Mouse (Mus musculus) neural tube, embryonic 10.5 days (tissue): ENCODE data around the gene Coro2a.
A peak's percentile ranks its signal among the peaks of the same experiment; 100 is the strongest.
"Not testable (repeated sequence)": the region's sequence is repeated elsewhere in the genome, so short reads cannot be mapped to it uniquely, and the experiment has no call there.

Source experiments
- DNase-seq: peaks from one replicate; pipeline ENCODE4 v3.0.0-alpha.2; 2017; ENCODE audit warnings: low spot score; ENCODE audit errors: extremely low spot score

The Coro2a gene

DNA sequence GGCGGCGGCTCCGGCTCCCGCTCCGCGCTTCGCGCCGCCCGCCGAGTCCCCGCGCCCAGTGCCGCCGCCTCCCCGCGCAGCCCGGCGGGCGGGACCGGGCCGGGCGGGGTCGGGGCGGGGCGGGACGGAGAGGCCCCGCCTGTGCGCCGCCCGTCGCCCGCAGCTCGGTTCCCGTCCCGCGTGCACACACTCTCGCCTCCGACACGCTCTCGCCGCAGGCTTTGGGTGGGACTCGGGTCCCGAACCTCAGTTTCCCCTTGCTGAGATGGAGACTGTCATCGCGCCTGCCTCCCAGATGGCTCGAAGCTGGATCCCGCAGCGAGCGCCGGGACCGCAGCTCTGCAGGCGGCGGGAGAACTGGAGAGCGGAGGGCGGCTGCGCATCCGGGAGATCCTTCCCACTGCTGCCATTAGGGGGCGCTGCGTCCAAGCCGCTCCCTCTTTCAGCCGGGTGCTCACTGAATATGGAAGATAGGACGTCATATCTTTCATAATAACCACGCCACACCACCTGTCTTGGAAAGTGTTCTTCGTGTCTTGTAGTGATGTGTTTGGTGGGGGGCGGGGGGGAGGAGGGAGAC lies at the start of gene Coro2a:
Gene Coro2a, minus strand, starts transcription at position 359 of the 580 bp plus-strand sequence.
- peak; percentile 82 for DNase-seq

- DNase-seq = peak; percentile 95
Measured at GRCm38 (mm10) chr4:46650086-46650753, 48.2 kb upstream of the Coro2a start, which contains the start of gene Tbc1d2. Gene Tbc1d2 (minus strand): TSS chr4:46650209.

DNA sequence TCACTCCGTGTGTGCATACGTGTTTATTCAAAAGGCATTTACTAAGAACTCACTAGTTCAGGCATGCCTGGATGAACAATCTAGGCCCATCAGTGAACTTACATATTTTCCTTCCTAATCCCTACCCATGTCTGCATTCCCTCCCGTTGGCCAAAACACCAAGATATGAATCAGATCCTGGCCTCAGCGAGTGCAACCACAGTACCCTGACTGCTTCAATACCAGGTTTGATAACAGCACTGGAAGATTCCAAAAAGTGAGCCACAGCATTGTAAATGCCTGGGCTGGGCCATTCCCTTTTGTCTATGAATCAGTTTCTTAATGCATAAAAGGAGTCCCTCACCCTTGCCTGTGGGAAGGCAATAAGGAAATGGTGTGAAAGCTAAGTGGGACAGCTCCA lies 47.2 kb upstream of the Coro2a start:
- no peak for DNase-seq

DNA sequence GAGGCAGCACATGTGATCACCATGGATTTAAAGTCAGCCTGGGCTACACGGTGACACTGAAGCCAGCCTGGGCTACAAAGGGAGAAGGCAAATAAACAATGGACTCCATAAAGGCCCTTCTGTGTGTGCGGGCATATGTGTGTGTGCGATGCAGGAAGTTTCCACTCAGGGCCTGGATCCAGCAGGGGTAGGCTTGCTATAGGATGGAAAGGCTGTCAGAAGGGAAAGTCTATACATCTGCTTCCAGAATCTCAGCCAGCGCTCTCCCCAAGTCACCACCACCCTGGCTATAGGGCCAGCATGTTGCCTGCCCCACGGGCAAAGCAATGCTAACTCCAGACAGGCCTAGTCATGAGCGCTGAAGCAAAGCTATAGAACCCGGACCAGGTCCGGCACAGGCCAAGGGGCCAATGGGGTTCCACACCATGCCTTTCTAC lies 41.7 kb upstream of the Coro2a start:
- no peak for DNase-seq

DNA sequence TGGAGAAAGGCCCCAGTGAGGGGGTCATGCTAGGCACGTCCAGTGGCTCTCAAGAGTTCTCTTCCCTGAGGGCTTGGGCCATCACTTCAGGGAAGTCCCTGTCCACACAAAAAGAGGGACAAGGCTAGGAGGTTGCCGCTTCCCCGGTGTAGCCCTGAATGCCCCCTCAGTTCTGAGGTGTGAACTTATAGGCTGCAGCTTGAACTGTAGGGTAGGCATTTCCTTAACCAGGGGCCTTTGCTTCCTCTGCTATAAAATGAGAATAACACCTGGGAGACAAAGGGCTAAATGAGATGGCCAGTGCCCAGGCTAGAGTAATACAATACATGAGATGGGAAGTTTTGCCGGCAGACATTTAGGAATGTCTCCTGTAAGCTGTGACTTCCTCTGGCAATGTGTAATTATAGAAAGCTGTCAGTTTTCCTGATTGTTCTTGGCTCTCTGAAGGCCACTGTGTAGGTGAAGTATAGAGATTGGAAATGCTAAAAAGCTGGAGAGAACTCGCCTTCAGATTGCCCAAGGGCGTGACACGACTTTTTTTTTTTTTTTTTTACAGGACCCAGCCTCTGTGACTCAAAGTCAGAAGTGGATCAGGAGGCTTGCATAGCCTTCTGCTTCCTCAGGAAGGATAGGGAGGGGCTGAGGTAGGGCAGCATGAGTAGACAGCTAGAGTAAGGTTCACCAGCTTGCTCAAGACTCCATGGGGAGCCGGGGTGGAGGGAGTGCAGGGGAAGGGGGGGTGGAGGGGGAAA lies 41.1 kb upstream of the Coro2a start:
- no peak for DNase-seq

GRCm38 (mm10) chr4:46641283-46641682 lies 39.3 kb upstream of the Coro2a start:
- DNase-seq = no peak

DNA sequence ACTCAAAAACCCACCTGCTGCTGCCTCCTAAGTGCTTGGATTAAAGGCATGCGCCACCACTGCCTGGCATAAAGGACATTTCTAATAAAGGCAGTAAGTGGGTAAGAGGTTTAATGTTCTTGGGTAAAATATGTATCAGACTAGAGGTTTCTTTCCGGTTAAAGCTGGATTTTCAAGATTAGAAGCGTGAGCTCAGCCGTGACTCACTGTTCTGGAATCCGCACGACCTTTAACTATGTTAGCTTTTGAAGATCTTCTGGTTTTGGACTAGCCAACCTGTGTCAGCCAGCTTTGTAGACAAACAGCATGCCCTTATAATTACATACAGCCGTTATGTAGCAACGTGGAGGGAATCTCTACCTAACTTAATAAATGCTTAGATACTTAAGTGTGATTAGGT lies 37.9 kb upstream of the Coro2a start:
- no peak for DNase-seq

DNA sequence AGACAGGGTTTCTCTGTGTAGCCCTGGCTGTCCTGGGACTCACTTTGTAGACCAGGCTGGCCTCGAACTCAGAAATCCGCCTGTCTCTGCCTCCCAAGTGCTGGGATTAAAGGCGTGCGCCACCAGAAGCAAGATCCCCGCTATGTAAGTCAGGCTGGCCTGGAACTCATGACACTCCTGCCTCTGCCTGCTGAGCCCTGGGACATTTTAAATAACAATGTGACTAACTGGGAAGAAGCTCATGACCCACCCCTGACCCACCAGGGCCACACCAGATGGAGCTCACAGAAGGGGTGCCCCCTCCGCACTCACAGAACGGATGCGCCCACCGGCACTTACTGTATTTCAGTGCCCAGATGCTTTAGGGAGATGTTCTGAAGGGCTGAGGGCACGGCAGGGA lies 35.2 kb upstream of the Coro2a start:
- not testable (repeated sequence) for DNase-seq

- no peak for DNase-seq
Measured at GRCm38 (mm10) chr4:46635702-46636430, 33.9 kb upstream of the Coro2a start.

DNA sequence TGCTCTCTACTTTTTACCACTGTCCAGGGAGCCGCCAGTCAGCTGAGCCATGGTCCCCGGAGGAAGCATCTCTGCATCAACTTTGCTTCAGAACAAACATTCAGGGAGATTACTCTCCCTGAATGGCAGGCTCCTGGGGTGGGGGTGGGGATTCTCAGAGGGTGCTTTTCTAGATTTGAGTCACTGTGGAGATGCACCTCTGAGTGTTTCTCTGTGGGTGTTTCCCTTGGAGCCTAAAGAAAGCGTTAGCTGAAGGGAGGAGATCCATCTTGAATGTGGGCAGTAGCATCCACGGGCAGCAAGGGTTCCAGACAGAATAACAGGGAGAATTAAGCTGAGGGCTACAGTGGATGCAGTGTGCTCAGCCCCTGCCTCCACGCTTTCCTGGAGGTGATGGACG lies 32.9 kb upstream of the Coro2a start:
- no peak for DNase-seq

GRCm38 (mm10) chr4:46633565-46633964 lies 31.6 kb upstream of the Coro2a start:
- not testable (repeated sequence) for DNase-seq

- no peak for DNase-seq
Measured at GRCm38 (mm10) chr4:46632465-46632864, 30.5 kb upstream of the Coro2a start.

- no peak for DNase-seq
Measured at GRCm38 (mm10) chr4:46630390-46630789, 28.4 kb upstream of the Coro2a start.

DNA sequence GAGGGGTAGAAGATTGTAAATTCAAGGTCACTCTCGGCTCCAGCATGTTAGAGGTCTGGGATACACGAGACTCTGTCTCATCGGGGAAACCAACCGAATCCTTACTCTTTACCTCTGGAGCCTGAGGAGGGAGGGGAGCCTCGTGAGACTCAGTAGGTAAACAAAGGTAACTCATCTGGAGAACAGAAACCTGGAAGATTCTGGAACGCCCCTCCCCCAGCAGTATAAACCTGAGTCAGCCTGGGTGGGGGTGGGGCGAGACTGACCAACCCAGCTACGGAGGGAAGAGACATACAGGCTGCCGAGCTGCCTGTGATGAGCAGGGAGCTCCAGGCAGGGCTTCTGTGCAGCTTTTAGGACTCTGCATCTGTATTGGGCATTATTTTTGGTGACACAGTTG lies 26.9 kb upstream of the Coro2a start:
- DNase-seq = no peak

DNA sequence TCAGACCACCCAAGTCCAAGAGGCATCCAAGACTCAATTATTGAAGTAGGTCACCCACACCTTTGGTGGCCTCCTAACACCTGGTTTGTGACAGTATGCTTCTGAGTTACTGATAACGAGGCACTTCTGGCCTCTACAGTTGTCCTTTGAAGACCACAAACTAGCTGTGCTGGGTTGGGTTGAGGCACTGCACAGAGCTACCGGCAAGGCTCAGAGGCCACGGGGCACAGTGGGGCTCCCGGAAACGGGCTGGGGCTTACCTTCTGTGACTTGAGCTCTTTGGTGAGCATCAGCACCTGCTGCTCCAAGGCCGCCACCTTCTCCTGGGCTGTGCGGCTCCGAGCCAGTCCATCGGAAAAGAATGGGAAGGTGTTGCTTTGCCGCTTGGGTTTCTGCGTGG lies 26.1 kb upstream of the Coro2a start:
- DNase-seq = no peak

GRCm38 (mm10) chr4:46625101-46625500 lies 23.1 kb upstream of the Coro2a start:
- DNase-seq = no peak

DNA sequence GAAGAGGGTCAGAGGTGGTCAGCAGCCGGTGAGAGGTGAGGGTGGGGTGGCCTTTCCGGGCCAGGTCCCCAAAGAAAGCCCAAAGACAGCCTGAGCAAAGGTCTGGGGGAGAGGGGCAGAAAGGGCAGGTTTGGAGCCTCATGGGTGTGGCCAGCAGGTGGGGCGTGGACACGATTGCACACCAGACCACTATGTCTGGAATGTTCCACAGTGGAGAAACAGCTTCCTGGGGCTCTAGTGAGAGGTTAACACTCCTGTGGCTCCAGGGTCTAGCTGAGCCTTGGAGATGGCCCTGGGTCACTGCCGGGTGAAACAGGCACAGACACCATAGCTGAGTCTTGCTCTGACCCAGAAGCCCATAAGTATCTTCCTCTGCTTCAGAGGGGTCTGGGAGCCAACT lies 21.0 kb upstream of the Coro2a start:
- DNase-seq = no peak

GRCm38 (mm10) chr4:46620946-46621345 lies 18.9 kb upstream of the Coro2a start:
- DNase-seq = no peak

GRCm38 (mm10) chr4:46620330-46620729 lies 18.3 kb upstream of the Coro2a start:
- DNase-seq = peak; percentile 51

DNA sequence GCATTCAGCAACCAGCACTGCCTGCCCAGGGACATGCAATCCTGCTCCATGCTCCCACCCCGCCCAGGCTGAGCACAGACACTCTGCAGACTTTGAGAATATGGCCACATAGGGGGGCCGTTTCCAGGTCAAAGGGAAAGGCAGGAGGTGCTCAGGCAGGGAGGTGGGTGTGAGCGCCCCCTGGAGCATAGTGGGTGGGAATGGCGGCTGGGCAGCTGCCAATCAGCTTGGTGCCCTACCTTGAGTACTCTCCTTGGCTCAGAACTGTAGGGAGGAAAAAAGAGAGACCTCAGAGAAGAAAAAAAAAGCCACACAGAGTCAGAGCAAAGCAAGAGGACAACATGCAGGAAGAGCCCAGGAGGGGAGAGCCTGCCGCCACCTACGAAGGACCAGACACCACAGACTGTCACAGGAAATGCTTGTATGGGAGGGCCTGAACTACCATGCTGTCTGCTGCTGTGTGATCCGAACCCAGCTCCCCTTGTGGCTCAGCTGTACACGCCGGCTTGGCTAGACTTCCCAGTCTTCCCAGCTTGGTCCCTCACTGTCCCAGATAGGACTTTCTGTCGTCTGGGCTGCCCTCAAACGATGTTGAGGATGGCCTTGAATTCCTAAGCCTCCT lies 16.3 kb upstream of the Coro2a start:
- DNase-seq = no peak

DNA sequence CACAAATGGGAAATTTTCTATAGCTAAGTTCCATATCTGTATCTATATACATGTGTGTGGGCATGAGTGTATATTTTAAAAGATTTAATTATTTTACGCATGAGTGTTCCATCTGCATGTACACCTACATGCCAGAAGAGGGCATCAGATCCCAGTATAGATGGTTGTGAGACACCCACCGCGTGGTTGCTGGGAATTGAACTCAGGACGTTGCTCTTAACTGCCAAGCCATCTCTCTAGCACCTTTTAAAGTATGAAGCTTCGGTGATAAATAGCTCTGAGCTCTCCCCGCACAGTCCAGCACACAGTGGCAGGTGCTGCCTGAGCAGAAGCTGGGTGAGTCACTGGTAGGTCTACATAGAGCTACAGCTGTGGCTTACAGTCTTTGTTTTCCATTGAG lies 15.4 kb upstream of the Coro2a start:
- no peak for DNase-seq
